Mouse (Mus musculus): ENCODE measurements around the gene Tenm4.

The Tenm4 gene

GRCm38 (mm10) chr7:96680405-96680804 is 509.4 kb downstream of the Tenm4 start:
- DNase-seq (ENCODE audit: low read depth) = no peak

DNA sequence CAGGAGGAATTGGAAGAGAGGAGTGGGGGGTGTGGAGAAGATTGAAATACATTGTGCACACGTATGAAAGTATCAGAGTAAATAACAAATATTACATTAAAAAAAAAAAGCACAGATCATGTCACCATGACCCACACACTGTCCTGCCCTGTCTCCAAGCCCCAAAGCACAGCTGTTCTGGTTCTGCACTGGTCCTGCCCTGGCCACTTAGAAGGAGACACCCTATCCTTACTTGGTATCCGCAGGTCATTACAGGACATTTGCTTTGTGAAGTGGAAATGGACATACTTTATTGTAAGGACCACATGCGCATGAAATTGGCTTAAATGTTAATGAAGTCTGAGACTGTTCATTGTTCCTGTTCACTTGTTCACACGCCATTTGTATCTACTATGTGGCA is 510.8 kb downstream of the Tenm4 start:
- DNase-seq (ENCODE audit: low read depth) = no peak

DNA sequence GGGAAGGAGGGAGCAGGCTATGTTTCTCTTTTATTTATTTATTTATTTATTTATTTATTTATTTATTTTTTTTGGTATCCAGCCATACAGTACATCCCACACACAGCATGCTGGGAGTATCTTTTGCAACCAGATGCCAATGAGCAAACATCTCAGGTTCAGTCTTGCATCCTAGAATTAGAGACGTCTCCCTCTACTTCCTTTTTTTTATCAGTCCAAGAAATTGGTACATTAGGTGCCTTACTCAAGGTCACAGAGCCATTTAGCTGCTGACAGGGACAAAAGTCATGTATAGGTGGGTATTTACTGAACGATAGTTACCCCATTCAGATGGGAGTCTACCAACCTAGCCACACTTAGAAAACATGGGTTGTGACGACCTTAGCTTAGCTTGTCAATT is 517.1 kb downstream of the Tenm4 start:
- DNase-seq (ENCODE audit: low read depth) = no peak

DNA sequence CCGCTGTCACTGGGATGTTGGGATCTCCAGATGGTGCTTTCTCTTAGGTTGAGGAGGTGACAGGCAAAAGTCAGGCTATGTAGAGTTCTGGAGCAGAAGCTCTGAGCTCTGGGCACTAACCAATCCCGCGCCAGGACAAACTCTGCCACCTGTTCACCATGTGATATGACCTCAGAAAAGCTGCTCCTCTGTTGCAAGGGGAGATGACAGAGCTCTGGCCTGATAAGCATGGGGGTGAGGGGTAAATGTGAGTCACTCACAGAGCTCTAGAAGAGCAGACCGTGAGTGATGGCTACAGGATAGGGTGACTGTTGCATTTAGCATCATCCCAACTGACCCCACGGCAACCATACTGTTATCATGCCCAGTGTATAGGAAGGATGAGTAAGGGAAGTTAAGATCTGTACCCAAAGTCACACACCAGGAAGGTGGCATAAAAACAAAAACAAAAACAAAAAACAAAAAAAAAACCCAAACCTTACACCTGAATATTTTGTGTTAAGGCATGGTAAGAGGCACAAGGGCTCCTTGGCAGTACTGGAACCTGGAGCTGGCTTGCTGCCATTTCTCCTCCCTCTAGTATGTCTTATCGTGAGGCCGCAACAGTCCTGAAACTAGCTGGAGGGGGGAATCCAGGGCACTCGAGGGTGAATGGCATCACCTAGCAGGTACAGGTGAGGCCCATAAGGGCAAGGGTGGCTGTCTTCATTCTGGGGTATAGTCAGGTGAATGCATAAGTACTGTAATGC is 530.2 kb downstream of the Tenm4 start:
- no peak for DNase-seq (ENCODE audit: low read depth)

- no peak for DNase-seq (ENCODE audit: low read depth)
These were observed 532.9 kb downstream of the Tenm4 start for GRCm38 (mm10) chr7:96703958-96704357.

DNA sequence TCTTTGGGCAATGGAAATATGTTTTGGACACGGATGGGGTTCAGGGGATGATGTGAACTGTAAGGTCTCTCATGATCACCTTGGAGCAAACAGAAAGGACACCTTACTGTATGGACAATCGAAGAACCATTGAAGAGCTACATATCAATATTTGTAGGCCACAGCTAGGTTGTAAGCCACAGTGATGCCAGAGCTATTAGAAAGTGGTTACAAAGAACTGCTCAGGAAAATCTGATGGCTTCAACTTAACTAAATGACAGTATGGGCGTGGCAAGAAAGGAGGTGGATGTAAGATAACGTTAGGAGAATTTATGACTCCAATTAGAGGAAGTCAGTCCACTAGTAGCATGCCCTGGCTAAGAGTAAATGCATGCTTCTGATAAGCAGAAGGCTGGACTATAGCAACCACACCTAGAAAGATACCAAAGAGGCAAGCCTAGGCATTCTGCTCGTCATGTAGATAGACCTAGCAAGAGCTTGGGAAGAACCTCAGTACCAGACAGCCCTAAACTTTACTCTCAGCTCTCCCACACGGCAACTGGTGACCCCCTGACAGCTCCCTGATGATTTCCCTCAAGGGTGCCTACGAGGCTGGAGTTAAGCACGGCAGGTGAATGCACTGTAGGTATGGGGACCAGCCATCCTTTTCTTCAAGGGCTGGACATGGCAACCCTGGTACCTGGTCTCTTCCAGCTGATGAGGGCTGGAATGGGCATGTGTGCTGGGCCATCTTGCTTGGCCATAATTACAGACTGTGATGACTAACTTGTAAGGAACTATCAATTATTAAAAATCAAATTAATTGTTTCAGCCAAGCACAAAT is 534.5 kb downstream of the Tenm4 start:
- no peak for DNase-seq (ENCODE audit: low read depth)

- DNase-seq (ENCODE audit: low read depth) = no peak
These were observed 535.5 kb downstream of the Tenm4 start for GRCm38 (mm10) chr7:96706531-96706930.

- DNase-seq (ENCODE audit: low read depth) = no peak
These were observed 536.1 kb downstream of the Tenm4 start for GRCm38 (mm10) chr7:96707112-96707511.

DNA sequence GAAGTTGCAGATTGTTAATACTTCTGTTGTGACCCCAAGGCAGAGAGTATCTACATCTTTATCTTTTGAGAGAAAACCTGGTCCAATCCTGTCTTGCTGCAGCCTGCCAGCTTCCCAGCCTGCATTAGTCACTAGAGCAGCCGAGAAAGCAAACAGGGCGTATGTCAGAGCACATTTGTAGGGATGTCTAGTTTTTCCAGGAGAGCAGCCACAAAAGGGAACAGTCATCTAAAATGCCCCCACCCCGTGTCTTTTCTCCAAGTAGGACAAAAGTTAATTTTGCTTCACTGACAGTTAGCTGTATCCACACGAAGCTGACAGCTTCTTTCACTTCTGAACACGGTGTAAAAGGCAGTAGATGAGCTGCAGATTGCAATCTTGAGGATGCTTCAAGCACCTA is 537.0 kb downstream of the Tenm4 start:
- DNase-seq (ENCODE audit: low read depth) = peak; percentile 38

DNA sequence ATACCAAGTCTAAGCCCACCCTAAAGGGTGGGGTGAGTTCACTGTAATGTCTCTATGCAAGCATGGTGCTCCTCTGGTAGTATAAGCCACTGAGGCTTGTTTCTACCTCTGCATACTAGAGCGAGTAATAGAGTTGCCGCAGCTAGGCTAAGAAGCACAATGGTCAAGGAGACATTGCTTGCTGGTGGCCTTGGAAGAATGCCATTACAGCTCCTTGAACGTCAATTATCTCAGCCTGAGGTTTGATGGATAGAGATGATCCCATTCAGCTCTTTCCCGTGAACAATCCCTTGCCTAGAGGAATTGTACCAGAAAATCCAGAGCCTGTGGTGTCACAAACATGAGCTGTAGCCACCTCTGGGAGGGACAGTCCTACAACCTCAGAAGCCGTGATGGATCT is 537.5 kb downstream of the Tenm4 start:
- no peak for DNase-seq (ENCODE audit: low read depth)

- peak; percentile 10 for DNase-seq (ENCODE audit: low read depth)
These were observed 537.9 kb downstream of the Tenm4 start for GRCm38 (mm10) chr7:96708968-96709367.

GRCm38 (mm10) chr7:96709891-96710290 is 538.8 kb downstream of the Tenm4 start:
- DNase-seq (ENCODE audit: low read depth) = no peak

DNA sequence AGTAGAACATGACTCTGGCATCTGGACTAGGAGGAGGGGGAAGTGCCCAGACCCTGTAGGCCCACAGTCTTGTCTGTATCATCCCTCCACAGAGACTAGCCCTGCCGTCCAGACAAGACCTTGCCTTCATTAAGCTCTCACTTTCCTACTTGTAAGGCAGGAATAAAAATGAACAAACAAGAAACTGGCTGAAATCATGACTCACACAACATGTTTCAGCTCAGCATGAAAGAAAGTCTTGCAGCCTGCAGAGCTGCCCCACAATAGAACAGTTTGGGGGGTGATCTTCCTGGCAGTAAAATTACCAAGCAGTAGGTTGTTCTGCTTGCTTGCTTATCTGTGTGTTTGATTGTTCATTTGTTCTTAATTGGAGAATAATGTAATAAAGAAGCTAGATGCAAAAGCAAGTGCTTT is 539.6 kb downstream of the Tenm4 start:
- DNase-seq (ENCODE audit: low read depth) = peak; percentile 12

GRCm38 (mm10) chr7:96712876-96713275 is 541.8 kb downstream of the Tenm4 start:
- DNase-seq (ENCODE audit: low read depth) = peak; percentile 7

DNA sequence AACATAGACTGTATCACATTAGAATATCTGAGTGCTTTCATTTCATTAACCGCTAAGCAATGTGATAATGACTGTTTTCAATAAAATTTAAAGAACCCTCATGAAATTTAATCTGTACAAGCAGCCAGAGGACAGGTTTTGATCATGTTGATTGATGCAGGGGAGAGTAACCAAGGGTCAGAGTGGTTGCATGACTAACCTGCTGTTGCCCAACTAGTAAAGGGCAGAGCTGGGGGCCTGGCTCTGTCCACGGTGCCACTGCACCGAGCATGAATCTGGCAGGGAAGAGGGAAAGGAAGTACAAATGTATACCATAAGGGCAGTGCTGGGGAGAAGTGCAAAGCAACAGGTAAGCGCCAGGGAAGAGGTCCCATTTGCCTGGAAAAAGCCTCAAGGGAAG is 545.9 kb downstream of the Tenm4 start:
- DNase-seq (ENCODE audit: low read depth) = no peak

- DNase-seq (ENCODE audit: low read depth) = no peak
These were observed 547.4 kb downstream of the Tenm4 start for GRCm38 (mm10) chr7:96718201-96719155.

DNA sequence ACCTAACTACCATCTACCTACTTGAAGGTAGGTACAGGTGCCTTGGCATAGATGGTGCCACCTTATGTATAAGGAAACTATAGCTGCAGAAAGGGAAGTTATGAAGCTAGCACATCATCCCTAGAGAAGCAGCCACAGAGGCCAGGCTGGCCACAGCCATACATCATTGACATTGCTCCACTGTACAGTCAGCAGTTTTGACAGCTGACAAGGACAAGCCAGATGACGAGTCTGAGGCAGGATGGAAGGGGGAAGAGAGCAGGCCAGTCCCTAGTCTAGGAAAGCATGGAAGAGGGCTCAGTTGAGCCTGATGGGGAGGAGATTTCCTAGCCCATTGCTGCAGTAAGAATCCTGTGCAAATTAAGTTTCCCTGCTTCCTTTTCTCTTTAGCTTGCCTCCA is 548.9 kb downstream of the Tenm4 start:
- no peak for DNase-seq (ENCODE audit: low read depth)

- DNase-seq (ENCODE audit: low read depth) = no peak
These were observed 549.4 kb downstream of the Tenm4 start for GRCm38 (mm10) chr7:96720465-96720864.

GRCm38 (mm10) chr7:96722796-96723195 is 551.8 kb downstream of the Tenm4 start:
- DNase-seq (ENCODE audit: low read depth) = no peak

- DNase-seq (ENCODE audit: low read depth) = no peak
These were observed 554.6 kb downstream of the Tenm4 start for GRCm38 (mm10) chr7:96725603-96726002.

DNA sequence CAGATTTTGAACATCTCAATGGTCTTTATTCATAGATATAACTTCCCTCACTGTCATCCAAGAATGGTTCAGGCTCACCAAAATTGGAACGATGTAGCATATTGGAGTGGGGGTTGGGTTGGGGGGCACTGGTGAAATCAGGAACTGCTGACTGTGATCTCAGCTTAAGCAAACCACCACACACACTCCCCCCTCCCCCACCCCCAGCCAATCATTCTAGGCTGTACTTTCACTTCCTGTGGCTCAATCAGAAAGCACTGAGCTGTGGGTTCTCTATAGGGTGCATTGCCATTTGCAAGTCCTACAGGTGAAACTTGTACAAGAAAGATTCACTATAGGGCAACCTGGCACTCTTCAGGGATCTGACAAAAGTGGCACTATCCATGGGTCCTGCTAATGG is 559.3 kb downstream of the Tenm4 start:
- DNase-seq (ENCODE audit: low read depth) = no peak

GRCm38 (mm10) chr7:96731947-96732346 is 560.9 kb downstream of the Tenm4 start:
- DNase-seq (ENCODE audit: low read depth) = no peak
